Mouse (Mus musculus) duodenum, adult 2 months (tissue): Measurements from ENCODE around the gene Alg2. TPM values are rescaled to one million over a fixed set of nuclear protein-coding genes. Genes with fewer than 3 reads are reported as not detected.

Source experiments
- polyA plus RNA-seq: library from polyadenylated mRNA; depleted of rRNA; stranded (reverse); fragments of >200 nt; gene quantifications from 2 replicates; pipeline ENCODE4 v1.2.3, GENCODE M21; 2012; ENCODE audit warnings: low replicate concordance; rRNA removed

Gene Alg2
- 8.5 and 11.3 TPM in 2 replicates for polyA plus RNA-seq

GRCm38 (mm10) chr4:47473968-47474729 is at the start of gene Alg2, which contains the start of gene Sec61b:
TSS of gene Alg2 (minus strand) at chr4:47474333.
TSS of gene Sec61b (plus strand) at chr4:47474658.

Other genes with a start within 250 kb of the Alg2 start
- 0.47 and 0.90 TPM in 2 replicates for gene Tgfbr1, start 121.1 kb downstream of the Alg2 start, polyA plus RNA-seq
- 421 and 506 TPM in 2 replicates for gene Sec61b, start 325 bp upstream of the Alg2 start, polyA plus RNA-seq